Mouse (Mus musculus): ENCODE results near the gene Gm21680. TPM values are rescaled to one million over a fixed set of nuclear protein-coding genes. Genes with fewer than 3 reads are reported as not detected.

Gene Gm21680
- not detected for polyA plus RNA-seq (2017; shearing (Covaris generic))

DNA sequence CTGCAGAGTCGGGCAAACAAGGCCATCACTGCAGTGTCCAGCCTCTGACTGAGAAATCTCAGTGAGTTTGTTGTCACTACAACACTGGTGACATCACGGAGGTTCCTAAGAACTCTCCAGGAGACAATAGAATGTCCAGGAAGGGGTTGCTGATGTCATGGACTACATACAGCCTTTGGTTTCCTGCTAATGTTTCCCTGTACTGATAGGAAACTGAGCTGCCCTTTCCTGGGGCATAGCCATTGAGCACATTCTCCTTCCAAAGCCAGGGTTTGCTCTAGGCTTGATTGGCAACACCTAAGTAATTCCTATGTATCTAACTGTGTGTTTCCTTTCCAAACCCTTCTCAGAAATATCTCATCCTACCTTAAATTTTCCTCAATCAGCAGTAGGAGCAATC is at the start of gene Gm21680:
Gene Gm21680, minus strand, starts transcription at position 101 of the 400 bp plus-strand sequence.

DNA sequence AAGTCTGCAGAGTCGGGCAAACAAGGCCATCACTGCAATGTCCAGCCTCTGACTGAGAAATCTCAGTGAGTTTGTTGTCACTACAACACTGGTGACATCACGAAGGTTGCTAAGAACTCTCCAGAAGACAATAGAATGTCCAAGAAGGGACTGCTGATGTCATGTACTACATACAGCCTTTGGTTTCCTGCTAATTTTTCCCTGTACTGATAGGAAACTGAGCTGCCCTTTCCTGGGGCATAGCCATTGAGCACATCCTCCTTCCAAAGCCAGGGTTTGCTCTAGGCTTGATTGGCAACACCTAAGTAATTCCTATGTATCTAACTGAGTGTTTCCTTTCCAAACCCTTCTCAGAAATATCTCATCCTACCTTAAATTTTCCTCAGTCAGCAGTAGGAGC is 32.2 kb upstream of the Gm21680 start, which contains the start of gene Gm1979:
Gene Gm1979, minus strand, starts transcription at position 101 of the 400 bp plus-strand sequence.

DNA sequence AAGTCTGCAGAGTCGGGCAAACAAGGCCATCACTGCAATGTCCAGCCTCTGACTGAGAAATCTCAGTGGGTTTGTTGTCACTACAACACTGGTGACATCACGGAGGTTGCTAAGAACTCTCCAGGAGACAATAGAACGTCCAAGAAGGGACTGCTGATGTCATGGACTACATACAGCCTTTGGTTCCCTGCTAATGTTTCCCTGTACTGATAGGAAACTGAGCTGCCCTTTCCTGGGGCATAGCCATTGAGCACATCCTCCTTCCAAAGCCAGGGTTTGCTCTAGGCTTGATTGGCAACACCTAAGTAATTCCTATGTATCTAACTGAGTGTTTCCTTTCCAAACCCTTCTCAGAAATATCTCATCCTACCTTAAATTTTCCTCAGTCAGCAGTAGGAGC is 16.1 kb upstream of the Gm21680 start, which contains the start of gene Gm21698:
Gene Gm21698, minus strand, starts transcription at position 101 of the 400 bp plus-strand sequence.

DNA sequence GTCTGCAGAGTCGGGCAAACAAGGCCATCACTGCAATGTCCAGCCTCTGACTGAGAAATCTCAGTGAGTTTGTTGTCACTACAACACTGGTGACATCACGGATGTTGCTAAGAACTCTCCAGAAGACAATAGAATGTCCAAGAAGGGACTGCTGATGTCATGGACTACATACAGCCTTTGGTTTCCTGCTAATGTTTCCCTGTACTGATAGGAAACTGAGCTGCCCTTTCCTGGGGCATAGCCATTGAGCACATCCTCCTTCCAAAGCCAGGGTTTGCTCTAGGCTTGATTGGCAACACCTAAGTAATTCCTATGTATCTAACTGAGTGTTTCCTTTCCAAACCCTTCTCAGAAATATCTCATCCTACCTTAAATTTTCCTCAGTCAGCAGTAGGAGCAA is 18.1 kb downstream of the Gm21680 start, which contains the start of gene Gm21671:
Gene Gm21671, minus strand, starts transcription at position 101 of the 400 bp plus-strand sequence.

DNA sequence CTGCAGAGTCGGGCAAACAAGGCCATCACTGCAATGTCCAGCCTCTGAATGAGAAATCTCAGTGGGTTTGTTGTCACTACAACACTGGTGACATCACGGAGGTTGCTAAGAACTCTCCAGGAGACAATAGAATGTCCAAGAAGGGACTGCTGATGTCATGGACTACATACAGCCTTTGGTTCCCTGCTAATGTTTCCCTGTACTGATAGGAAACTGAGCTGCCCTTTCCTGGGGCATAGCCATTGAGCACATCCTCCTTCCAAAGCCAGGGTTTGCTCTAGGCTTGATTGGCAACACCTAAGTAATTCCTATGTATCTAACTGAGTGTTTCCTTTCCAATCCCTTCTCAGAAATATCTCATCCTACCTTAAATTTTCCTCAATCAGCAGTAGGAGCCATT is 30.2 kb downstream of the Gm21680 start, which contains the start of gene Gm21663:
Gene Gm21663, minus strand, starts transcription at position 101 of the 400 bp plus-strand sequence.

Other genes starting within 250 kb of the Gm21680 start
- gene Actr3b, start 212.7 kb downstream of the Gm21680 start, polyA plus RNA-seq (2017; shearing (Covaris generic)) = 0.53 TPM
- not detected for gene Gm21663, start 30.3 kb downstream of the Gm21680 start, polyA plus RNA-seq (2017; shearing (Covaris generic))
- not detected for gene Gm21671, start 18.2 kb downstream of the Gm21680 start, polyA plus RNA-seq (2017; shearing (Covaris generic))
- gene Gm21698, start 16.0 kb upstream of the Gm21680 start, polyA plus RNA-seq (2017; shearing (Covaris generic)) = not detected
- not detected for gene Gm1979, start 32.1 kb upstream of the Gm21680 start, polyA plus RNA-seq (2017; shearing (Covaris generic))
- gene Gm5862, start 50.3 kb upstream of the Gm21680 start, polyA plus RNA-seq (2017; shearing (Covaris generic)) = not detected
- gene Speer4a, start 66.9 kb upstream of the Gm21680 start, polyA plus RNA-seq (2017; shearing (Covaris generic)) = not detected
- not detected for gene Gm7347, start 85.9 kb upstream of the Gm21680 start, polyA plus RNA-seq (2017; shearing (Covaris generic))
- not detected for gene Gm10471, start 116.6 kb upstream of the Gm21680 start, polyA plus RNA-seq (2017; shearing (Covaris generic))
- not detected for gene 5031410I06Rik, start 132.7 kb upstream of the Gm21680 start, polyA plus RNA-seq (2017; shearing (Covaris generic))
- not detected for gene Gm10220, start 148.8 kb upstream of the Gm21680 start, polyA plus RNA-seq (2017; shearing (Covaris generic))